Mouse (Mus musculus) testis, adult 2 months (tissue): ENCODE results near the gene Harbi1.

Experiments
- CTCF ChIP-seq: fragments of 200-500 bp; IDR thresholded peaks from 2 replicates; pipeline ENCODE4 v1.5.1; 2012; ENCODE audit warnings: low read depth, mild to moderate bottlenecking, inconsistent platforms, low read length, moderate library complexity; ENCODE audit not compliant: control insufficient read depth, insufficient read depth, insufficient replicate concordance
- POLR2A ChIP-seq: fragments of 200-500 bp; IDR thresholded peaks from 2 replicates; pipeline ENCODE4 v1.6.1; 2012; ENCODE audit warnings: low read depth, mild to moderate bottlenecking, inconsistent platforms, low read length, moderate library complexity; ENCODE audit not compliant: control insufficient read depth

GRCm38 (mm10) chr2:91696225-91696590, 14.4 kb upstream of the Harbi1 start:
- TF ChIP-seq POLR2A, result no peak
- no peak for TF ChIP-seq CTCF
